Mouse (Mus musculus) olfactory bulb, adult 2 months (tissue): ENCODE data around the gene Prc1.

Source experiments
- CTCF ChIP-seq: fragments of 200-500 bp; IDR thresholded peaks from 2 replicates; pipeline ENCODE4 v1.5.1; 2012; ENCODE audit warnings: low read depth, mild to moderate bottlenecking, low read length, moderate library complexity; ENCODE audit not compliant: insufficient read depth
- POLR2A ChIP-seq: fragments of 200-500 bp; IDR thresholded peaks from 2 replicates; pipeline ENCODE4 v1.6.1; 2012; ENCODE audit warnings: mild to moderate bottlenecking, low read depth, low read length, moderate library complexity; ENCODE audit not compliant: insufficient read depth

GRCm38 (mm10) chr7:80325292-80325868, 31.1 kb downstream of the Prc1 start:
- TF ChIP-seq POLR2A (no peak), CTCF (no peak)
